ENCODE assay signal across 10 mouse cellular contexts in the genomic region with DNA sequence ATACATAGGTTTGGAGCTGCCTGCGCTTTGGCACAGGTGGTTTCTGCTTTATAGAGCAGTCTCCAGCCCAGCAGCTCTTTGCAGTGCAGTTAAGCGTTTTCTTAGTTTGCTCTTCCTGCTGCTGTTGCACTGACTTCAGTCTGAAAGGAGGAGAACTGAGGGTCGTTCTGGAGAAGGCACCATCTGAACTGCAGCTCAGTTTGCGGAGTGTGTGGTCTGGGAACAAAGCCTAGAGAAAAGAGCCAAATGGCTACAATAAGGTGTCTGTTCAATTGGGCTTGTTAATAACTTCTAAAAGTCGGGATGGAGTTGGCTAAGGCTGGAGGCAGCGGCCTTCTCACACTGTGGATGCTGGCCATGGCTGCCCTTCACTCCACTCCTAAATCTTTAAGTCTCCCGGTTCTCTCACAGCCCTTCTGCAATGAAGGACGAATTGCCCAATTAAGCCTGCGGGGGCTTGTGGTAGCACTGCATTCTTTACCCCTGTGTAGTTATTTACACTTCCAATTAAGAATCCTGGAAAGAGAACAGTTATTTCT. TPM values are rescaled to one million over a fixed set of nuclear protein-coding genes. Genes with fewer than 3 reads are reported as not detected.
DNase-seq lines count a peak whose midpoint lies in the region; ATAC-seq and TF ChIP-seq lines count a peak whose summit lies in the region.
"Had no signal": no experiment of that assay in that cellular context is flagged by ENCODE, and none has a peak within 500 bp of the region (broad histone marks: within the 10 kb centered on the region; RNA-seq: fewer than 3 reads in every experiment).

No protein-coding gene starts in this region.

- H3K36me3 ChIP-seq in forebrain, embryonic 11.5 days (ENCODE audit: control insufficient read depth, insufficient read depth, low read length): no peaks in the 10 kb centered on the region; the same call in 1 of the 2 replicates
- peaks cover 15% of the 10 kb centered on the region for H3K36me3 ChIP-seq in intestine, embryonic 14.5 days (ENCODE audit: control insufficient read depth, insufficient read depth, low read length)
- H3K36me3 ChIP-seq in neural tube, embryonic 14.5 days (ENCODE audit: control insufficient read depth, insufficient read depth, low read length): no peaks in the 10 kb centered on the region

- no peak for DNase-seq in layer of hippocampus, adult 2 months (ENCODE audit: low spot score in 2 of 2)
- no peak for DNase-seq in layer of hippocampus, adult 8-10 months (ENCODE audit: low spot score in 2 of 2)
- DNase-seq in forebrain, embryonic 11.5 days (ENCODE audit: low spot score): no peak
- DNase-seq in intestine, embryonic 14.5 days (ENCODE audit: low spot score): peak; percentile 65
- no peak for DNase-seq in adipocyte (ENCODE audit: low spot score)
- DNase-seq in adrenal gland, postnatal 25 days: no peak
- no peak for DNase-seq in T-cell, adult 2 months (ENCODE audit: low spot score)
- DNase-seq: cerebellum, adult 11 months had no signal

- no peaks in the 10 kb centered on the region for H3K9me3 ChIP-seq in forebrain, embryonic 11.5 days (ENCODE audit: control insufficient read depth, low read length)
- no peaks in the 10 kb centered on the region for H3K9me3 ChIP-seq in intestine, embryonic 14.5 days (ENCODE audit: control insufficient read depth, low read length)
- H3K9me3 ChIP-seq in neural tube, embryonic 14.5 days (ENCODE audit: control insufficient read depth, low read length): no peaks in the 10 kb centered on the region

- no peaks in the 10 kb centered on the region for H3K4me1 ChIP-seq in forebrain, embryonic 11.5 days (replicated peaks; ENCODE audit: control insufficient read depth, insufficient read depth, low read length)
- peaks cover 12% of the 10 kb centered on the region for H3K4me1 ChIP-seq in intestine, embryonic 14.5 days (replicated peaks; ENCODE audit: control insufficient read depth, insufficient read depth, low read length)
- H3K4me1 ChIP-seq in neural tube, embryonic 14.5 days (ENCODE audit: control insufficient read depth, insufficient read depth, low read length): peaks cover 12% of the 10 kb centered on the region; the same call in 1 of the 2 replicates

- 8% methylated on average over 9 of the region's 9 CpGs for WGBS in forebrain, embryonic 11.5 days
- WGBS in intestine, embryonic 14.5 days: 22% methylated on average over 9 of the region's 9 CpGs
- 11% methylated on average over 9 of the region's 9 CpGs for WGBS in neural tube, embryonic 14.5 days

- H3K4me3 ChIP-seq in layer of hippocampus, adult 2 months: peak overlapping the region; percentile 4; the same call in 1 of the 2 replicates
- peak overlapping the region; percentile 78 for H3K4me3 ChIP-seq in forebrain, embryonic 11.5 days (ENCODE audit: low read depth, low read length)
- H3K4me3 ChIP-seq in intestine, embryonic 14.5 days (ENCODE audit: low read depth, low read length): peak overlapping the region; percentile 62
- H3K4me3 ChIP-seq in neural tube, embryonic 14.5 days (ENCODE audit: low read depth, low read length): peak overlapping the region; percentile 61

- peak overlapping the region; percentile 62; the same call in 1 of the 2 replicates for H3K4me2 ChIP-seq in forebrain, embryonic 11.5 days (ENCODE audit: low read depth, low read length, severe bottlenecking)
- H3K4me2 ChIP-seq in intestine, embryonic 14.5 days (ENCODE audit: low read length): peak overlapping the region; percentile 72
- H3K4me2 ChIP-seq in neural tube, embryonic 14.5 days (ENCODE audit: low read depth, low read length): peak overlapping the region; percentile 71

- no peak for ATAC-seq in forebrain, embryonic 11.5 days (replicated peaks; ENCODE audit: low FRiP score)
- no peak for ATAC-seq in intestine, embryonic 14.5 days (replicated peaks; ENCODE audit: low FRiP score, low TSS enrichment, low read depth)
- ATAC-seq in neural tube, embryonic 14.5 days (ENCODE audit: low read depth): no peak

- TF ChIP-seq CTCF in layer of hippocampus, adult 2 months (conservative IDR thresholded peaks at IDR 0.05): no peak

- H3K9ac ChIP-seq in forebrain, embryonic 11.5 days (ENCODE audit: low read length): peak overlapping the region; percentile 89
- H3K9ac ChIP-seq in intestine, embryonic 14.5 days (ENCODE audit: low read length): peak overlapping the region; percentile 70; the same call in 1 of the 2 replicates
- peak overlapping the region; percentile 7; the same call in 1 of the 2 replicates for H3K9ac ChIP-seq in neural tube, embryonic 14.5 days (replicated peaks; ENCODE audit: low read depth, low read length)
- H3K9ac ChIP-seq: liver, embryonic 14.5 days had no signal

- no peaks in the 10 kb centered on the region; the same call in 1 of the 2 replicates for H3K27me3 ChIP-seq in forebrain, embryonic 11.5 days (ENCODE audit: control insufficient read depth, insufficient read depth, low read length)
- H3K27me3 ChIP-seq in intestine, embryonic 14.5 days (replicated peaks; ENCODE audit: control insufficient read depth, insufficient read depth, low read length): peaks cover 8% of the 10 kb centered on the region; the same call in 1 of the 2 replicates
- H3K27me3 ChIP-seq in neural tube, embryonic 14.5 days (ENCODE audit: control insufficient read depth, insufficient read depth, low read length): peaks cover 4% of the 10 kb centered on the region; the same call in 1 of the 2 replicates

- no peak overlapping the region for H3K27ac ChIP-seq in layer of hippocampus, adult 2 months
- H3K27ac ChIP-seq in forebrain, embryonic 11.5 days (ENCODE audit: low read depth, low read length): peak overlapping the region; percentile 68; the same call in 1 of the 2 replicates
- no peak overlapping the region for H3K27ac ChIP-seq in intestine, embryonic 14.5 days (ENCODE audit: low read depth)
- H3K27ac ChIP-seq in neural tube, embryonic 14.5 days (ENCODE audit: low read depth, low read length): no peak overlapping the region
- H3K27ac ChIP-seq: liver, embryonic 14.5 days had no signal

RNA-seq across cellular contexts. Expression of gene Shisa2, which starts 2.1 kb away (rescaled TPM):
- 1 to 10 TPM; 3.3 to 3.4 TPM for total RNA-seq in layer of hippocampus, adult 2 months (2021)
- 1 to 10 TPM; 3.2 to 4.3 (median 3.4) TPM for total RNA-seq in layer of hippocampus, adult 8-10 months (2022)
- polyA plus RNA-seq in forebrain, embryonic 11.5 days (2014; fragmentation: Nextera tagmentation; extraction: Ambion mirVana): 54.3 and 55.5 TPM in 2 replicates
- 16.0 and 18.0 TPM in 2 replicates for polyA plus RNA-seq in intestine, embryonic 14.5 days (2014; fragmentation: Nextera tagmentation; extraction: Ambion mirVana)
- polyA plus RNA-seq in neural tube, embryonic 14.5 days (2014; fragmentation: Nextera tagmentation; extraction: Ambion mirVana): 4.0 and 4.6 TPM in 2 replicates
- 1.5 and 2.1 TPM in 2 replicates for total RNA-seq in adrenal gland, postnatal 25 days (2021)

RNA-seq across cellular contexts. Expression of gene Cdadc1, which starts 29.5 kb away (rescaled TPM):
- total RNA-seq in layer of hippocampus, adult 2 months (2021): 10 to 100 TPM; 65.5 to 71.3 TPM
- total RNA-seq in layer of hippocampus, adult 8-10 months (2022): 10 to 100 TPM; 52.6 to 61.9 (median 60.6) TPM
- 25.6 and 26.2 TPM in 2 replicates for polyA plus RNA-seq in forebrain, embryonic 11.5 days (2014; fragmentation: Nextera tagmentation; extraction: Ambion mirVana)
- 31.4 and 38.8 TPM in 2 replicates for polyA plus RNA-seq in intestine, embryonic 14.5 days (2014; fragmentation: Nextera tagmentation; extraction: Ambion mirVana)
- 38.3 and 40.3 TPM in 2 replicates for polyA plus RNA-seq in neural tube, embryonic 14.5 days (2014; fragmentation: Nextera tagmentation; extraction: Ambion mirVana)
- 64.0 and 73.2 TPM in 2 replicates for total RNA-seq in adrenal gland, postnatal 25 days (2021)

Comparison
In these comparisons a context has a peak if more than half of its experiments do, and no peak if none do; other contexts are left out.
1. H3K4me3 ChIP-seq: peak in every context shown above with its lines; median percentile 78 in forebrain, embryonic 11.5 days; 62 in intestine, embryonic 14.5 days; 61 in neural tube, embryonic 14.5 days; 4 in layer of hippocampus, adult 2 months.
2. H3K9ac ChIP-seq: peak in every context shown above with its lines; median percentile 89 in forebrain, embryonic 11.5 days; 70 in intestine, embryonic 14.5 days; 7 in neural tube, embryonic 14.5 days.